Mouse (Mus musculus) embryonic fibroblast, embryonic 13.5 days (primary cell): ENCODE data around the gene Yif1b. TPM values are rescaled to one million over a fixed set of nuclear protein-coding genes. Genes with fewer than 3 reads are reported as not detected.
A peak's percentile ranks its signal among the peaks of the same experiment; 100 is the strongest.

Experiments
- H3K27ac ChIP-seq: 2 replicates; pipeline ENCODE4 v1.5.1; 2012; ENCODE audit warnings: low read length, control low read depth, inconsistent platforms; ENCODE audit not compliant: insufficient read depth
- H3K4me1 ChIP-seq: 2 replicates; pipeline ENCODE4 v1.6.1; 2011; ENCODE audit warnings: low read length; ENCODE audit not compliant: control insufficient read depth, insufficient read depth
- H3K4me3 ChIP-seq: 2 replicates; pipeline ENCODE4 v1.5.1; 2011; ENCODE audit warnings: mild to moderate bottlenecking, control low read depth, low read length; ENCODE audit not compliant: insufficient read depth
- CTCF ChIP-seq: IDR thresholded peaks from 2 replicates; pipeline ENCODE4 v1.5.1; 2011; ENCODE audit warnings: mild to moderate bottlenecking, control low read depth, low read length, moderate library complexity, borderline replicate concordance; ENCODE audit not compliant: insufficient read depth
- POLR2A ChIP-seq: IDR thresholded peaks from 2 replicates; pipeline ENCODE4 v1.6.1; 2011; ENCODE audit warnings: low read depth, mild to moderate bottlenecking, control low read depth, low read length, moderate library complexity
- polyA plus RNA-seq: library from polyadenylated mRNA; stranded (reverse); fragments of >200 nt; gene quantifications from 2 replicates; pipeline ENCODE4 v1.2.4, GENCODE M21; 2011; ENCODE audit warnings: low read depth; ENCODE audit not compliant: missing spikeins, insufficient read length

Gene Yif1b
- polyA plus RNA-seq, 1 experiment: 67.7 TPM

DNA sequence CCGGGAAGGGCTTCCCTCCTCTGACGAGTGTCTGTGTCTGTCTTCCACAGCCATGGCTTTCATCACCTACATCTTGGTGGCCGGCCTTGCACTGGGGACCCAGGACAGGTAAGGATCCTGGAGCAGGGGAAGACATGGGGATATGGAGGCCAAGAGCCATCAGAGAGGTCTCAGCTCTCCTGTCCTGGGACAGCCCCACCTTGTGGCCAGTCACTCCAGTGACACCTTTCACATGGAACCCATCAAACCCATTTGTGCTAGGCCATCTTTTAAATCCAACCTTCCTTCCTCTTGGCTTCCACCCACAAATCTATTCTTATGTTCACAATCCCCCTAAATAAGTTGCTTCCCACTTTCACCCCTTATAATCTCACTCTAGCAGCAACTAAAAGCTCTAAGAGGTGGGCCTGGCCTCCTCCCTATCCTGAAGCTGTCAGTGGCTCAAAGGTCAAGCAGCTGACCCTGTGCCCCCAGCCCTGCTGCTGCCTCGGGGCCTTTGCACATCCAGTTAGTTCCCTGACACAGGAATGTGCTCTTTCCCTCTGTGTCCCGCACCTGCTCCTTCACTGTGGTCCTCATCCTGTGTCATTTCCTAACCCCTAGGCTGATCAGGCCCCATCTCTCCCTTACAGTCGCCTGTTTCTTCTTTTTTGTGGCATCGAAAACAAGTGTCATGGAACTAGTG lies 6.7 kb downstream of the Yif1b start:
- Histone ChIP-seq H3K27ac (no peak overlapping the region), H3K4me1 (peaks cover 6% of the 10 kb centered on the region; the same call in 1 of the 2 replicates), H3K4me3 (no peak overlapping the region)
- peak; percentile 28; the same call in 1 of the 2 replicates for TF ChIP-seq CTCF
- TF ChIP-seq POLR2A: no peak; the same call in 1 of the 2 replicates

DNA sequence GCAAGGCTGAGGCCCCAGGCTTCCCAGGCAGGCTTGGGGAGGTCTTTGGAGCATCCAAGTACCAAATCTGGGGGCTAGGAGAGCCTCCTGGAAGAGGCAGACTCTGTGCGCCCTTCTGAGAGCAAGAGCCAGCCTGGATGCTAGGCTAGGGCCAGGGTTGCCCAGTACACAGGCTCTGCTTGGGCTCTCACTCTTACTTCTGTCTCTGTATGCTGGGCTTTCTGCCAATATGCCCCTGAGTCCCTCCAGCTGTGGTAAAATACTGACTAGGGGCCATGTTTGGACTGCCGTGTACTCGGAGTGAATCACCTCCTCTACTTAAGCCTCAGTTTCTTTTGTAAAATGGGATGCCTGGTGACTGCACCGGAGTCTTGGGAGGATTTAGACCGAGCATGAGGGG lies 7.9 kb downstream of the Yif1b start:
- Histone ChIP-seq H3K4me1 (peaks cover 6% of the 10 kb centered on the region; the same call in 1 of the 2 replicates), H3K27ac (no peak overlapping the region), H3K4me3 (no peak overlapping the region)
- TF ChIP-seq POLR2A (no peak), CTCF (no peak)

GRCm38 (mm10) chr7:29246619-29247313 lies 8.6 kb downstream of the Yif1b start:
- TF ChIP-seq CTCF (no peak), POLR2A (no peak)
- no peak overlapping the region for H3K4me3 ChIP-seq
- no peak overlapping the region for H3K27ac ChIP-seq

DNA sequence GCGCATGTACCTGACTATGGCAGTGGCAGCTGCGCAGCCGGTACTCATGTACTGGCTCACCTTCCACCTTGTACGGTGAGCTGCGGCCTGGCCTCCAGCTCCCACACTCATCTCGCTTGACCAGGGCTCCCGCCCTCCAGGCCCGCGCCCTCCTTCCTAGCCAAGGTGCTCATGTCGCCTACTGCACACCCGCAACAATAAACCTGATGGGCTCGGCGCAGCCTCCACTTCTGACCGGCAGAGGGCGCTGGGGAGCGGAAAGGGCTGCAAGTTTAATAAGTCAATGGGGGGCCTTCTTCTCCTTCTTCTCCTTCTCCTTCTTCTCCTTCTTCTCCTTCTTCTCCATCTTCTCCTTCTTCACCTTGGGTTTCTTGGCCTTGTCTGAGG lies 9.2 kb downstream of the Yif1b start:
- Histone ChIP-seq H3K27ac (no peak overlapping the region), H3K4me1 (peaks cover 6% of the 10 kb centered on the region; the same call in 1 of the 2 replicates), H3K4me3 (peak overlapping the region; percentile 41)
- peak; percentile 80 for TF ChIP-seq CTCF
- TF ChIP-seq POLR2A: no peak

More at GRCm38 (mm10) chr7:29246619-29247313, 8.6 kb downstream of the Yif1b start:
- H3K4me1 ChIP-seq: peaks cover 6% of the 10 kb centered on the region; the same call in 1 of the 2 replicates

DNA sequence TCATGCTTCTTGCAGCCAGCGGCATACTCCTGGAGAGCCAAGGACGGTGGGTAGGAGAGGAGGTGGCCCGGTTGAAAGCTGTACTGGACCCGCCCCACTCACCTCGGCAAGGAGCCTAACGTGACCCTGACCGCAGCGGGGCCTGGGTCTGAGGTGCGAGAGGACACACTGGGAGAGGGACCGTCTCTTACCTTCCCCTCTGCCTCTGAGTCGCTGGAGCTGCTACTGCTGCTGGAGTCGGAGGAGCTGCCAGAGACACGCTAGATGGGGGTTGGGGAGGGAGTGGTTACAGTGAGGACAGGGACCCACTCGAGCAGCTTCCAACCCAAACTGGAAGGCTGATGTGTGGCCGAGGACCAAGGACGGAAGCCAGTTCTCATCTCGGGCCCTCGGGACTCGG lies 9.6 kb downstream of the Yif1b start:
- Histone ChIP-seq H3K4me1 (peaks cover 6% of the 10 kb centered on the region; the same call in 1 of the 2 replicates), H3K27ac (peak overlapping the region; percentile 27; the same call in 1 of the 2 replicates), H3K4me3 (peak overlapping the region; percentile 41)
- no peak; the same call in 1 of the 2 replicates for TF ChIP-seq POLR2A
- no peak for TF ChIP-seq CTCF

DNA sequence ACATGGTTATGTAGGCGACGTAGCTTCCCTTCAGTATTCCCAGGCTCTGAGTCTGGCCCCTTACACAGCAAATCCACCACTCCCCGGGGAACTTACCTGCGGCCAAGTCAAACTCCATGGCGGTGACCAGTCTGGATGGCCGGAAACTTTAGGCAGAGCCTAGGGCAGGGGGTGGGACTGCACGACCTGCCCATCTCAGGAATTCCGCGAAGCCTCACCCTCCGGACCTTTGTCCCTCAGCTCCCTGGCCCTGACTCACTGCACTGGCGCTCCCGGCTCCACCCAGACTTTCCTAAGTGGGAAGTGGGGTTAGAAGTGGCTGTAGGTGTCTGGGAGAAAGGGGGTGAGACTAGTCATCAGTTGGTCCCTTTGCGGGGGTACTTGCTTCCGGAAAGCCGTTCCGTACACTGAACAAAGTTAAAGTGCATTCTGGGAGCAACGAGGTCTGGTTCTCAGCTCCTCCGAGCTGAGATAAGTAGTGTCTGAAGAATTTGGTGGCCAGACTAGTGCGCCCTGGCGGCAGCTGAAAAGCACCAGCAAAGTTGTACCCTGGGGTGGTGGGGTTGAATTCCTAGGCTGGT lies 10.2 kb downstream of the Yif1b start, which contains the start of gene 2200002D01Rik:
Gene 2200002D01Rik, minus strand, starts transcription at position 206 of the 581 bp plus-strand sequence.
- peak within 1 kb of the TSS; percentile 41 for H3K4me3 ChIP-seq
- peak within 1 kb of the TSS; percentile 27; the same call in 1 of the 2 replicates for H3K27ac ChIP-seq
- TF ChIP-seq POLR2A (peak; percentile 42), CTCF (no peak)
- H3K4me1 ChIP-seq: peaks cover 6% of the 10 kb centered on the region; the same call in 1 of the 2 replicates

DNA sequence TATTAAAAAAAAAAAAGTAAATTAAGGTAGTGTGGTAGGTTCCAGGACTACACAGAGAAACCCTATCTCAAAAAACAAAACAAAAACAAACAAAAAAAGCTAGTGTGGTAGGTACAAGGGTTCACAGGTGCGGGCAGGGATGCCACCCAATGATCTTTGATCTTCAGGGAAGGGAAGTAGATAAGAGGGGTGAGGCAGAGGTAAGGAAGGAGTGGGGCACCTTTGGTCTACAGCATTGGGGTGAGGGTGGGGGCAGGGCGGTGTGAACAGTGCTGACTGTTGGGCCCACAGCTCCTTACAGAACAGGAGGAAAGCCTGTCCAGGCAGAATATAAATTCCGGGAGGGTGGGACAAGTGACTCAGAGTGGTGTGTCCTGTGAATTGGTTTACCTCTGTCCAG lies 13.0 kb downstream of the Yif1b start:
- peaks cover 6% of the 10 kb centered on the region; the same call in 1 of the 2 replicates for H3K4me1 ChIP-seq
- no peak overlapping the region for H3K4me3 ChIP-seq
- TF ChIP-seq CTCF (no peak), POLR2A (no peak)
- no peak overlapping the region for H3K27ac ChIP-seq

GRCm38 (mm10) chr7:29253842-29254241 lies 15.7 kb downstream of the Yif1b start:
- H3K27ac ChIP-seq: no peak overlapping the region
- no peak overlapping the region for H3K4me3 ChIP-seq
- TF ChIP-seq POLR2A: no peak
- no peak for TF ChIP-seq CTCF
- H3K4me1 ChIP-seq: 0 out of 2 replicates have a peak, but pooled peaks cover 3% of the 10 kb centered on the region

GRCm38 (mm10) chr7:29255875-29256274 lies 17.7 kb downstream of the Yif1b start:
- TF ChIP-seq POLR2A (no peak), CTCF (no peak)
- H3K27ac ChIP-seq: no peak overlapping the region
- H3K4me3 ChIP-seq: no peak overlapping the region
- H3K4me1 ChIP-seq: 0 out of 2 replicates have a peak, but pooled peaks cover 3% of the 10 kb centered on the region
